18 mouse cellular contexts compared by ENCODE assay signal in the genomic region with DNA sequence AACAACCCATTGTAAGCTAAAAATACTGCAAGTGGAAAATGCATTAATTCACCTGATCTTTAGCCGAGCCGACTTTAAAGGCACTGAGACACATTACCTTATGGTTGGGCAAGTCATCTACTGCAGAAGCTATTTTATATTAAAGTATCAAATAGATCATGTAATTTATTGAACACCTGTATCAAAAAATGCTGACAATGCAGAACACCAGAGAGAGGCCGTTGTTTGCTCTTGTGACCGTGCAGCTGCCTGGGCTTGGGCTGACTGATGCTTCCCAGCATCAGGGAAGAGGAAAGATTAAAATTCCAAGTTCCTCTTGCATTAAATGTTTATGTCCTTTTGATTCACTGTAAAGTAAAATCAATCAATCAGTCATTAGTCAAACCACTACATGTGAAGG. TPM values are rescaled to one million over a fixed set of nuclear protein-coding genes. Genes with fewer than 3 reads are reported as not detected.
DNase-seq lines count a peak whose midpoint lies in the region; ATAC-seq and TF ChIP-seq lines count a peak whose summit lies in the region.
"Had no signal": no experiment of that assay in that cellular context is flagged by ENCODE, and none has a peak within 500 bp of the region (broad histone marks: within the 10 kb centered on the region; RNA-seq: fewer than 3 reads in every experiment).

No protein-coding gene starts in this region.

- H3K9ac ChIP-seq in CH12.LX (ENCODE audit: insufficient read depth, low read depth) (no peak overlapping the region), ES-E14 (ENCODE audit: insufficient read depth, low read depth, low read length, poor library complexity, severe bottlenecking) (no peak overlapping the region)

- ATAC-seq in frontal cortex, adult (ENCODE audit: low TSS enrichment) = no peak
- ATAC-seq: Patski had no signal

- no peaks in the 10 kb centered on the region for H3K79me2 ChIP-seq in CH12.LX (replicated peaks; ENCODE audit: control insufficient read depth, extremely low read depth, insufficient read depth, poor library complexity, severe bottlenecking)

- no peak for TF ChIP-seq CTCF in CH12.LX (conservative IDR thresholded peaks at IDR 0.05 in 1 of 2, IDR thresholded peaks at IDR 0.05 in 1 of 2; ENCODE audit: low read depth in 2 of 2, low read length in 2 of 2)

- no peaks in the 10 kb centered on the region for H3K36me3 ChIP-seq in CH12.LX (replicated peaks in 1 of 2; ENCODE audit: control insufficient read depth in 1 of 2, insufficient read depth in 1 of 2, low read length in 1 of 2)
- no peaks in the 10 kb centered on the region for H3K36me3 ChIP-seq in ES-E14 (ENCODE audit: control insufficient read depth, insufficient read depth, low read length, poor library complexity, severe bottlenecking)
- H3K36me3 ChIP-seq: G1E had no signal

- no peak for TF ChIP-seq EP300 in CH12.LX (IDR thresholded peaks at IDR 0.05; ENCODE audit: low read length)

- TF ChIP-seq RAD21 in CH12.LX (IDR thresholded peaks at IDR 0.05; ENCODE audit: low read depth, low read length) = no peak

- no peak for TF ChIP-seq POLR2A in CH12.LX (IDR thresholded peaks at IDR 0.05; ENCODE audit: low read depth, low read length)

- H3K27me3 ChIP-seq in CH12.LX (replicated peaks) = no peaks in the 10 kb centered on the region

- H3K9me3 ChIP-seq in CH12.LX (replicated peaks; ENCODE audit: low read length) (no peaks in the 10 kb centered on the region), ES-E14 (ENCODE audit: control insufficient read depth, insufficient read depth, low read depth, low read length) (no peaks in the 10 kb centered on the region)
- H3K9me3 ChIP-seq: G1E had no signal

- dilution Hi-C loops in CH12.LX (cut with MboI; ENCODE audit: extremely low pct_ligation_motif_present, extremely low pct_unique_long_range_greater_than_20kb, low sequenced_read_pairs) = no loop called here

- DNase-seq in CH12.LX (ENCODE audit: extremely low read depth) (no peak), ES-E14 (ENCODE audit: low read depth, low spot score) (no peak)
- DNase-seq in layer of hippocampus, adult 9-11 months = no peak
- DNase-seq: adrenal gland, adult 2 months; adrenal gland, adult 8-10 months; adrenal gland, postnatal 10 days; adrenal gland, postnatal 14 days; adrenal gland, postnatal 25 days; adrenal gland, postnatal 36 days; B cell, adult 2 months; cerebellum, adult 11 months; cerebellum, adult 11-12 months; cerebellum, adult 18-20 months; cerebellum, adult 2 months; cerebellum, adult 8-10 months had no signal

- H3K4me1 ChIP-seq in CH12.LX (ENCODE audit: control insufficient read depth in 1 of 2, insufficient read depth in 2 of 2) (no peaks in the 10 kb centered on the region), ES-E14 (ENCODE audit: control insufficient read depth in 2 of 2, insufficient read depth in 2 of 2, low read length in 2 of 2, poor library complexity in 1 of 2) (no peaks in the 10 kb centered on the region)

- H3K4me3 ChIP-seq in CH12.LX (replicated peaks in 1 of 3; ENCODE audit: low read depth in 2 of 3, low read length in 2 of 3, poor library complexity in 1 of 3) (no peak overlapping the region), ES-E14 (ENCODE audit: insufficient read depth in 1 of 2, low read depth in 1 of 2, low read length in 2 of 2, poor library complexity in 1 of 2, severe bottlenecking in 1 of 2) (no peak overlapping the region)

- H3K27ac ChIP-seq in CH12.LX (ENCODE audit: insufficient read depth, low read depth) = no peak overlapping the region
- no peak overlapping the region for H3K27ac ChIP-seq in ES-E14 (ENCODE audit: insufficient read depth, low read depth, low read length, poor library complexity, severe bottlenecking)

- H3K4me2 ChIP-seq in CH12.LX (ENCODE audit: insufficient read depth, low read depth, poor library complexity, severe bottlenecking) = no peak overlapping the region

- in situ Hi-C loops in CH12.LX (cut with MboI; ENCODE audit: low pct_ligation_motif_present, low pct_unique_long_range_greater_than_20kb, low sequenced_read_pairs) = no loop called here
- in situ Hi-C loops in ES-E14 (cut with MboI; ENCODE audit: low sequenced_read_pairs in 2 of 2, unreplicated experiment in 2 of 2) = no loop called here

TF ChIP-seq in CH12.LX, 34 proteins besides CTCF, POLR2A, EP300 and RAD21:
- TF ChIP-seq MXI1 (IDR thresholded peaks at IDR 0.05; ENCODE audit: low read depth, low read length) = no peak
- TF ChIP-seq MAZ (IDR thresholded peaks at IDR 0.05; ENCODE audit: low read depth, low read length) = no peak
- no peak for TF ChIP-seq NRF1 (IDR thresholded peaks at IDR 0.05; ENCODE audit: low read depth, low read length)
- TF ChIP-seq JUND (conservative IDR thresholded peaks at IDR 0.05; ENCODE audit: low read depth, low read length) = no peak
- TF ChIP-seq USF1 (IDR thresholded peaks at IDR 0.05; ENCODE audit: low read depth, low read length) = no peak
- TF ChIP-seq MAFK (IDR thresholded peaks at IDR 0.05; ENCODE audit: insufficient replicate concordance, low read length) = peak; percentile 72; the same call in 1 of the 2 replicates

TF ChIP-seq in ES-E14, 5 proteins besides CTCF, POLR2A, EP300 and RAD21:
- TF ChIP-seq MAFK (IDR thresholded peaks at IDR 0.05; ENCODE audit: insufficient read depth, low read depth, low read length) (peak; percentile 75), ZC3H11A (IDR thresholded peaks at IDR 0.05; ENCODE audit: borderline replicate concordance, low read depth, low read length) (no peak)

RNA-seq across cellular contexts. Expression of gene Nhsl2, which starts 28.7 kb away (rescaled TPM):
- total RNA-seq in CH12.LX (2012; rRNA removed) = under 0.01 and 0.17 TPM in 2 replicates
- 0.01 TPM in 1 of 2 replicates, not detected in the other for total RNA-seq in CH12.LX (2014; rRNA removed)
- 0.10 and 0.19 TPM in 2 replicates for polyA plus RNA-seq in CH12.LX (2012; ENCODE audit: insufficient read length, low read depth)
- total RNA-seq in ES-E14 (2012; rRNA removed) = 1.1 and 1.3 TPM in 2 replicates
